Mouse (Mus musculus) liver, adult 2 months (tissue): ENCODE measurements around the gene Olfr32. TPM values are rescaled to one million over a fixed set of nuclear protein-coding genes. Genes with fewer than 3 reads are reported as not detected.
"Not testable (repeated sequence)": the region's sequence is repeated elsewhere in the genome, so short reads cannot be mapped to it uniquely, and the experiment has no call there.

Experiments used
- DNase-seq: peaks from one replicate; pipeline ENCODE4 v3.0.0-alpha.2; 2011; ENCODE audit warnings: low read depth, low spot score; ENCODE audit errors: extremely low read depth
- H3K27ac ChIP-seq: fragments of 200-500 bp; replicated peaks from 2 replicates; pipeline ENCODE4 v1.5.1; 2012; ENCODE audit warnings: low read depth, mild to moderate bottlenecking, control low read depth, inconsistent platforms, low read length; ENCODE audit not compliant: insufficient read depth
- H3K27me3 ChIP-seq: fragments of 200-500 bp; 2 replicates; pipeline ENCODE4 v1.6.1; 2012; ENCODE audit warnings: mild to moderate bottlenecking, moderate library complexity, low read length, inconsistent platforms; ENCODE audit not compliant: control insufficient read depth, insufficient read depth
- H3K36me3 ChIP-seq: fragments of 200-500 bp; 2 replicates; pipeline ENCODE4 v1.6.1; 2012; ENCODE audit warnings: low read length, inconsistent platforms; ENCODE audit not compliant: control insufficient read depth, insufficient read depth
- H3K4me1 ChIP-seq: fragments of 200-500 bp; 2 replicates; pipeline ENCODE4 v1.6.1; 2011; ENCODE audit warnings: low read length; ENCODE audit not compliant: control insufficient read depth, insufficient read depth
- H3K4me3 ChIP-seq: fragments of 200-500 bp; 2 replicates; pipeline ENCODE4 v1.5.1; 2011; ENCODE audit warnings: low read depth, mild to moderate bottlenecking, control low read depth, low read length, moderate library complexity; ENCODE audit not compliant: insufficient read depth
- H3K79me2 ChIP-seq: fragments of 200-500 bp; 2 replicates; pipeline ENCODE4 v1.6.1; 2012; ENCODE audit warnings: inconsistent platforms, mild to moderate bottlenecking, low read length, moderate library complexity; ENCODE audit not compliant: control insufficient read depth, insufficient read depth
- H3K9ac ChIP-seq: fragments of 200-500 bp; 2 replicates; pipeline ENCODE4 v1.6.1; 2012; ENCODE audit warnings: low read depth, mild to moderate bottlenecking, control low read depth, inconsistent platforms, low read length
- CTCF ChIP-seq: fragments of 200-500 bp; IDR thresholded peaks from 2 replicates; pipeline ENCODE4 v1.5.1; 2011; ENCODE audit warnings: low read depth, low read length, control low read depth
- POLR2A ChIP-seq: fragments of 200-500 bp; IDR thresholded peaks from 2 replicates; pipeline ENCODE4 v1.6.1; 2011; ENCODE audit warnings: low read length, control low read depth; ENCODE audit not compliant: insufficient read depth; ENCODE audit errors: extremely low read depth
- WGBS: fragments of 180-500 bp; shearing (Covaris S2); methylation state at CpG from one replicate; pipeline ENCODE4 v1.1.7; 2018; 5-methylcytosine and 5-hydroxymethylcytosine counted together
- polyA plus RNA-seq: library from polyadenylated mRNA; depleted of rRNA; stranded (reverse); fragments of >200 nt; gene quantifications from 2 replicates; pipeline ENCODE4 v1.2.3, GENCODE M21; 2012; rRNA removed
- total RNA-seq: library from RNA; depleted of rRNA; stranded (reverse); fragments of >200 nt; gene quantifications from 2 replicates; pipeline ENCODE4 v1.2.3, GENCODE M21; 2014; rRNA removed

Olfr32 gene
- total RNA-seq (not detected in 2 replicates), polyA plus RNA-seq (not detected in 2 replicates)

DNA sequence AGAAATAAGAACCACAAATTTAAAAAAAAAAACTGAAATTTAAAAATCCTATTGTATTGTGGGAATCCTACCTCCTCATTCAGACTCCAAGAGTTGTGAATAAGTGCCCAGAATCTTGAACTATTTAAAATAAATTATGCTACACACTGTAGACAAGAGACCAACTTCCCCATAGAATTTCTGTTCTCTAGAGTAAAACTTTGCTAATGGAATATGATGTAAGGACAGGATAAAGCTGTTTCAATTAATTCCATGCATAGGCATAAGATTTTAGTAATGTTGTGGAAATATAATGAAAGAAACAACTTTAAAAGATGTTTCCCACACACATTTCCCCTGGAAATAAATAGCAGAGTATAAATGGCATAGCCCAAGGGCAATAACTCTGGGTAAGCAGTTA lies at the start of gene Olfr32:
Gene Olfr32, minus strand, starts transcription at position 101 of the 400 bp plus-strand sequence.
- Histone ChIP-seq H3K79me2 (no peaks in the 10 kb centered on the region), H3K27ac (no peak within 1 kb of the TSS), H3K27me3 (no peaks in the 10 kb centered on the region), H3K4me3 (no peak within 1 kb of the TSS), H3K9ac (no peak within 1 kb of the TSS), H3K36me3 (no peaks in the 10 kb centered on the region), H3K4me1 (no peaks in the 10 kb centered on the region)
- no peak for TF ChIP-seq POLR2A
- no peak for TF ChIP-seq CTCF
- no peak for DNase-seq

DNA sequence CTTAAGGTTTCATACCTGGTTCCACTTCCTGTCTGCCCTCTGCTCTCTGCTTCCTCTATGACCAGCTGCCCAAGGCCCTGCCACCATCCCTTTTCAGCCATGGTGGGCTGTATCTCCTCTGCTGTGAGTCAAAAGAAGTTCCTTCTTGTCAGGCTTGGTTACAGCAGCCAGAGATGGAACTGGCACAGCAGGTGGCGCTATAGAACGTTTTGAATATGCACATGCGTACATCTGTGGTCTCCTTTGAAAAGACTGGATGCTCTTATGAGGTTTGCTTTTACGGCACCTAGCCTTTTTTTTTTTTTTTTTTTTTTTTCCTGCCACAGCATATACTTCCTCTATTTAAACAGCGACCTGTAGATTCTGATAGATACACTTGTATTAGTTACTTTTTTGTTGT lies 45.0 kb upstream of the Olfr32 start:
- not testable (repeated sequence) for H3K27ac ChIP-seq, H3K27me3 ChIP-seq, H3K79me2 ChIP-seq, H3K9ac ChIP-seq, H3K4me3 ChIP-seq, H3K36me3 ChIP-seq, DNase-seq, H3K4me1 ChIP-seq
- no CpG with 5 or more reads among the region's 5 CpGs for WGBS

GRCm38 (mm10) chr2:90186082-90186481 lies 44.0 kb upstream of the Olfr32 start:
- DNase-seq: not testable (repeated sequence)
- no CpG with 5 or more reads among the region's 4 CpGs for WGBS

GRCm38 (mm10) chr2:90153916-90154315 lies 11.8 kb upstream of the Olfr32 start:
- H3K27ac ChIP-seq: no peak overlapping the region
- TF ChIP-seq CTCF (no peak), POLR2A (no peak)
- no peaks in the 10 kb centered on the region for H3K36me3 ChIP-seq
- H3K4me3 ChIP-seq: no peak overlapping the region
- 89% methylated on average over 9 of the region's 9 CpGs for WGBS
- H3K27me3 ChIP-seq: no peaks in the 10 kb centered on the region
- no peaks in the 10 kb centered on the region for H3K79me2 ChIP-seq
- no peak overlapping the region for H3K9ac ChIP-seq
- no peak for DNase-seq
- no peaks in the 10 kb centered on the region for H3K4me1 ChIP-seq

More at GRCm38 (mm10) chr2:90186082-90186481, 44.0 kb upstream of the Olfr32 start:
- H3K79me2 ChIP-seq, H3K36me3 ChIP-seq, H3K4me1 ChIP-seq, H3K27me3 ChIP-seq, H3K27ac ChIP-seq, H3K4me3 ChIP-seq, H3K9ac ChIP-seq: not testable (repeated sequence)

DNA sequence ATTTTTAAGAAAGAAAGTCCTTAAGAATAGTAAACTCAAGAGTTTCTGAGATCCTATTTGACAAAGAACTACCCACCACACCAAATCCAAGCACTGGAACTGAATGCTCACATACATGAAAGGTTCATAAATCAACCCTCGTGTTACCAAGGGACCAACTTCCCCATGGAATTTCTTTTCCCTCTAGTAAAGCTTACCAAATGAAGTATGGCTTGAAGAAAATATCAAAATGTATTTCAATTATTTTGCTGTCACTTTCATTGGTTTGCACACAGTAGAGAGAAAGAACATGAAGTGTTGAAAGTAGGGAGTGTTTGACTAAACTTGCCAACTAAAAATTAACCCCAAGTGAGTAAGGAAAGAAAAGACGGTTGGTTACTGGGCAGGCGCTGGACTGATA lies 10.9 kb upstream of the Olfr32 start, which contains the start of gene Olfr1270:
Gene Olfr1270, minus strand, starts transcription at position 101 of the 400 bp plus-strand sequence.
- DNase-seq: no peak
- Histone ChIP-seq H3K4me1 (no peaks in the 10 kb centered on the region), H3K79me2 (no peaks in the 10 kb centered on the region), H3K36me3 (no peaks in the 10 kb centered on the region), H3K27ac (no peak within 1 kb of the TSS), H3K4me3 (no peak within 1 kb of the TSS), H3K27me3 (no peaks in the 10 kb centered on the region), H3K9ac (no peak within 1 kb of the TSS)
- TF ChIP-seq CTCF: no peak
- no peak for TF ChIP-seq POLR2A
- 76% methylated on average over 3 of the region's 3 CpGs for WGBS

- Histone ChIP-seq H3K27ac (no peak within 1 kb of the TSS), H3K4me1 (no peaks in the 10 kb centered on the region), H3K36me3 (no peaks in the 10 kb centered on the region), H3K4me3 (no peak within 1 kb of the TSS), H3K9ac (no peak within 1 kb of the TSS), H3K79me2 (no peaks in the 10 kb centered on the region), H3K27me3 (no peaks in the 10 kb centered on the region)
- WGBS: 90% methylated on average over 1 of the region's 1 CpGs
- no peak for DNase-seq
- TF ChIP-seq POLR2A (no peak), CTCF (no peak)
Observed at GRCm38 (mm10) chr2:90121312-90121711, 20.8 kb downstream of the Olfr32 start, which contains the start of gene Olfr1269. Gene Olfr1269 (minus strand): TSS chr2:90121412.

Other genes starting within 250 kb of the Olfr32 start
- gene Olfr1258, start 215.0 kb downstream of the Olfr32 start, total RNA-seq: not detected in 2 replicates
- not detected in 2 replicates for gene Olfr1258, start 215.0 kb downstream of the Olfr32 start, polyA plus RNA-seq
- not detected in 2 replicates for gene Olfr1259, start 193.6 kb downstream of the Olfr32 start, total RNA-seq
- not detected in 2 replicates for gene Olfr1259, start 193.6 kb downstream of the Olfr32 start, polyA plus RNA-seq
- not detected in 2 replicates for gene Olfr1260, start 168.0 kb downstream of the Olfr32 start, total RNA-seq
- not detected in 2 replicates for gene Olfr1260, start 168.0 kb downstream of the Olfr32 start, polyA plus RNA-seq
- gene Olfr1261, start 151.1 kb downstream of the Olfr32 start, total RNA-seq: not detected in 2 replicates
- not detected in 2 replicates for gene Olfr1261, start 151.1 kb downstream of the Olfr32 start, polyA plus RNA-seq
- gene Olfr1262, start 142.2 kb downstream of the Olfr32 start, total RNA-seq: not detected in 2 replicates
- not detected in 2 replicates for gene Olfr1262, start 142.2 kb downstream of the Olfr32 start, polyA plus RNA-seq
- gene Olfr1263, start 130.2 kb downstream of the Olfr32 start, total RNA-seq: not detected in 2 replicates
- gene Olfr1263, start 130.2 kb downstream of the Olfr32 start, polyA plus RNA-seq: not detected in 2 replicates
- not detected in 2 replicates for gene Olfr1264, start 116.7 kb downstream of the Olfr32 start, total RNA-seq
- gene Olfr1264, start 116.7 kb downstream of the Olfr32 start, polyA plus RNA-seq: not detected in 2 replicates
- not detected in 2 replicates for gene Olfr1265, start 107.0 kb downstream of the Olfr32 start, total RNA-seq
- gene Olfr1265, start 107.0 kb downstream of the Olfr32 start, polyA plus RNA-seq: not detected in 2 replicates
- not detected in 2 replicates for gene Olfr140, start 78.7 kb downstream of the Olfr32 start, total RNA-seq
- not detected in 2 replicates for gene Olfr140, start 78.7 kb downstream of the Olfr32 start, polyA plus RNA-seq
- not detected in 2 replicates for gene Olfr1269, start 20.9 kb downstream of the Olfr32 start, total RNA-seq
- not detected in 2 replicates for gene Olfr1269, start 20.9 kb downstream of the Olfr32 start, polyA plus RNA-seq
- gene Olfr1270, start 10.8 kb upstream of the Olfr32 start, total RNA-seq: not detected in 2 replicates
- not detected in 2 replicates for gene Olfr1270, start 10.8 kb upstream of the Olfr32 start, polyA plus RNA-seq
- not detected in 2 replicates for gene Olfr1506, start 82.2 kb upstream of the Olfr32 start, total RNA-seq
- not detected in 2 replicates for gene Olfr1506, start 82.2 kb upstream of the Olfr32 start, polyA plus RNA-seq
- not detected in 2 replicates for gene Olfr142, start 115.3 kb upstream of the Olfr32 start, total RNA-seq
- not detected in 2 replicates for gene Olfr142, start 115.3 kb upstream of the Olfr32 start, polyA plus RNA-seq
- gene Olfr1271, start 128.7 kb upstream of the Olfr32 start, total RNA-seq: not detected in 2 replicates
- not detected in 2 replicates for gene Olfr1271, start 128.7 kb upstream of the Olfr32 start, polyA plus RNA-seq
- not detected in 2 replicates for gene Olfr1272, start 150.5 kb upstream of the Olfr32 start, total RNA-seq
- gene Olfr1272, start 150.5 kb upstream of the Olfr32 start, polyA plus RNA-seq: not detected in 2 replicates
- not detected in 2 replicates for gene Gm13769, start 179.9 kb upstream of the Olfr32 start, total RNA-seq
- gene Gm13769, start 179.9 kb upstream of the Olfr32 start, polyA plus RNA-seq: not detected in 2 replicates